Mouse (Mus musculus): ENCODE data around the gene Grin3a.

GRCm38 (mm10) chr4:49676071-49676470 is 169.5 kb downstream of the Grin3a start:
- no peak for TF ChIP-seq MYB (IDR thresholded peaks at IDR 0.05; ENCODE audit: low read depth, low read length)
- no peak for TF ChIP-seq CTCF (IDR thresholded peaks at IDR 0.05 in 2 of 3, conservative IDR thresholded peaks at IDR 0.05 in 1 of 3; ENCODE audit: control insufficient read depth in 1 of 3, insufficient read depth in 1 of 3, low read depth in 2 of 3, low read length in 3 of 3, poor library complexity in 1 of 3, severe bottlenecking in 1 of 3)
- TF ChIP-seq MEF2A (IDR thresholded peaks at IDR 0.05; ENCODE audit: extremely low read depth, insufficient replicate concordance, low read depth, low read length, poor library complexity, severe bottlenecking), result no peak
- no peak for TF ChIP-seq ELF1 (IDR thresholded peaks at IDR 0.05; ENCODE audit: low read depth, low read length)
- no peak for TF ChIP-seq POLR2A (IDR thresholded peaks at IDR 0.05; ENCODE audit: control insufficient read depth in 1 of 2, insufficient read depth in 1 of 2, low read depth in 1 of 2, low read length in 2 of 2, poor library complexity in 1 of 2)
